Mouse (Mus musculus) layer of hippocampus, adult 9-10 months (tissue): ENCODE data around the gene Arid1b.
"Not testable (repeated sequence)": the region's sequence is repeated elsewhere in the genome, so short reads cannot be mapped to it uniquely, and the experiment has no call there.

Experiments
- DNase-seq: peaks from one replicate; pipeline ENCODE4 v3.0.0; 2022; ENCODE audit warnings: low spot score

The Arid1b gene

DNA sequence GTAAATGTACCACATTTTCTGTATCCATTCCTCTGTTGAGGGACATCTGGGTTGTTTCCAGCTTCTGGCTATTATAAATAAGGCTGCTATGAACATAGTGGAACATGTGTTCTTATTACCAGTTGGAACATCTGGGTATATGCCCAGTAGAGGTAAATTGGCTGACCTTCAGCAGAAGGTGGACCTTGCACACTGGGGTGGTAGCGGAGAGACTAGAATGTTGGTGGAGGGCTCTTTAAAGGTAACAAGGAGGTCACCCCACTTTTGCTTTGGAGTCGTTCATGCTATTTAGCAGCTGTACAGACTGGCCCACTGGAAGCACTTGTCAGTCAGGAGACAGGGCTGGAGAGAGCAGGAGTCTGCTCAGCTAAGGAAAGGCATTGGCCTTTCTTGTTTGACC lies 94.1 kb downstream of the Arid1b start:
- not testable (repeated sequence) for DNase-seq

DNA sequence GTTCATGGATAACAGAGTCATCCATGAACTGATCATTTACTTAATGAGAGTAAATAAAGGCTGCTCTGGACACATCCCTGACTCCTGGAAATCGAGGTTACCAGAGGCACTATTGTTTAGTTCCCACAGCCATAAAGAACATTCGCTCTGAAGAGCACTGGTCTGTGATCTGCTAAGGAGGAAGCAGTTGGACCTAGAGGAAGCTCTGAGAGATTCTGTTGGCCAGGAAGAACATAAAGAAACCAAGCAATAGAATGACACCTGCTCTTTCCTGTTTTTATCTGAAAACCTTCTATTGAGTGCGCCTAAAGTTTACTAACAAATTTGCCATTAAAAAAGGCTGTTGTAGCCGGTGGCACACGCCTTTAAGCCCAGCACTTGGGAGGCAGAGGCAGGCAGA lies 94.7 kb downstream of the Arid1b start:
- no peak for DNase-seq

DNA sequence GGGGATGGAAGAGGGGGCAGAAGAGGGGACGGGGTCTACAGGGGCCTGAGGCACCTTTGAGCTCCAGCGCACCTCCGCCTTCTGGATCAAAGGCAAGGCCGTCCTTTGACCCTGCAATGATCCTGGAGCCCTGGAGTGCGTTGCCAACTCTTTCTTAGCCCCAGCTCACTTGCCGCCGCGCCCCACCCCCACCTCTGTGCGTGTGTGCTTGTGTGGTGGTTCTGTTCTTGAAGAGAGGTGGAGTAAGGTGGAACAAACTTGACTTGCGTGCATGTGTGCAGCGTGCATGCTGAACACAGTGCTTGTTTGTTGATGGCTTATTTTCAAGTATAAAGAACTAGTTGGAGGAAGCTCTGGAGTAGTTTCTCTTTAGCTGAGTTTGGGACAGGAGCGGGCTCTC lies 95.4 kb downstream of the Arid1b start:
- DNase-seq = no peak

DNA sequence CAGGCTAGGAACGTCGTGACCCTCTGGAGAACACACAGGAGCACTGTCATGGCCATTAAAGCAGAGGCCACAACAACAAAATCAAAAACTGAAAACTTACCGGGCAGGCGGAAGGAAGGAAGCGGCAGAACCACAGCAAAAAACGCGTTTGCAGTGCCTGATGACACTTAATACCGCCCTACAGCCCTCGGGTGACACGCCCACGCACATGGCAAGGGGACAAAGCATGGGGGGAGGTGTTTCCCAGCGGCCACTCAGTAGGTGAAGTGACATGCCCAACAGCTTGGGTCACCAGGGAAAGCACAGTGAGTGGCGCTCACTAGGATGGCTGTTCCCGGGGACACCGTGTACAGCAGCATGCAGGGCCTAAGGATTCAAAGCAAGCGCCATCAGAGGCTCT lies 97.4 kb downstream of the Arid1b start:
- no peak for DNase-seq

DNA sequence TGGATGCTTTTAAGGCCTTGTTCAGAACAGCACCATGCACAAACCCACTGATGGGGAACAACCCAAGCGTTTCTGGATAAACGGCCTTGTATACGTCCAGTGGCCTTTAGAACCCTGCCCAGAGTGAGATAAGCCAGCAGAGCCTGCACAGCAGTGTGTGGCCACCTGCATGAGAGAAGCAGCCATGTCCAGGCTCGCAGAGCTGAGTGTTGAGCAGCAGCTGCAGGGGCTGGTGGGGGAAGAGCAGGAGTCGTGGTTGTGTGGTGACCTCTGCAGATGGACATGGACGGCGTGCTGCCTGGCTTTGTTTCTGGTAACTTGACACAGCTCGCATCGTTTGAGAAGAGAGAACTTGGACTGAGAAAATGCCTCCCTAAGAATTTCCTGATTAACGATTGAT lies 97.8 kb downstream of the Arid1b start:
- no peak for DNase-seq

DNA sequence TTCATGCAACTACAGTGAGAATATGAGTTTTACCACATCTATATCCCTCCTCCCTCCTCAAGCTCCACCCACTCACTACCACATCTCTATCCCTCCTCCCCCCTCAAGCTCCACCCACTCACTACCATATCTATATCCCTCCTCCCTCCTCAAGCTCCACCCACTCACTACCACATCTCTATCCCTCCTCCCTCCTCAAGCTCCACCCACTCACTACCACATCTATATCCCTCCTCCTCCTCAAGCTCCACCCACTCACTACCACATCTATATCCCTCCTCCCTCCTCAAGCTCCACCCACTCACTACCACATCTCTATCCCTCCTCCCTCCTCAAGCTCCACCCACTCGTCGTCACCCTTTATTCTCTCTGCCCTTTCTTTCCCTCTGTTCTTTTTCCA lies 99.2 kb downstream of the Arid1b start:
- not testable (repeated sequence) for DNase-seq

DNA sequence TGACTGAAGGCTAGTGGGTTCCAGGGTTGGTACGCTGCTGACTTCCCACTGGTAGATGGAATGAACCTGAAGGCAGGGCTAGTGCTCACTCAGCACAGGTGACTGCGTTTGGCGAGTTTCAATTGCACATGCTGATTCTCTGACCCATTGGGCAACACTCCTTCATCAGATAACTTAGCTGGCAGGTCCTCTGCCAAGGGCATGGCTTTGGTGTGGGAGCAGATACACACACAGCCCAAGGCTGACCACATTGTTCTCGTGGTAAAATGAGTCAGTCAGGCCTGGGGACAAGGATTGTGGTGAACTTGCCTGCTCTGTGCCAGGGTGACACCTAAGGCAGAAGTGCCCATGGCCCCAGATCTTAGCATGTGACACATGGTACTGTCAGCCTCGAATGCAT lies 100.5 kb downstream of the Arid1b start:
- DNase-seq = no peak

DNA sequence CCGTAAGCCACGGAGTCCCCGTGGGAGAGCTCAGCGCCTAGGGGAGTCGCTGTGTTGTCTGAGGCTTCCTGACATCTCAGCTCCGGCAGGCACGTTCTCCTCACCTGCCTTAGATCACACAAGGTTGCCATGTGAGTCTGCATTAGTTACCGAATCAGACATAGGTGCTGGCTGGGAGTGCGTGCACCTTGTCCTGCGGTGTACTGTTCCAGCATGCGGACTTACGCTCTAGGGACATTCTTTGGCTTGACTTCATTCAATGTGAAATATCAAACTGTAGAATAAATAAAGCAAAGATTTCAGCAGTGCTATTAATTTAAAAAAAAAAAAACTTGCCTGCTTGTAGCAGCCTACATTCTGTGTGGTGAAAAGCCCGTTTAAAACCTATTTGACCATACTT lies 101.6 kb downstream of the Arid1b start:
- no peak for DNase-seq

DNA sequence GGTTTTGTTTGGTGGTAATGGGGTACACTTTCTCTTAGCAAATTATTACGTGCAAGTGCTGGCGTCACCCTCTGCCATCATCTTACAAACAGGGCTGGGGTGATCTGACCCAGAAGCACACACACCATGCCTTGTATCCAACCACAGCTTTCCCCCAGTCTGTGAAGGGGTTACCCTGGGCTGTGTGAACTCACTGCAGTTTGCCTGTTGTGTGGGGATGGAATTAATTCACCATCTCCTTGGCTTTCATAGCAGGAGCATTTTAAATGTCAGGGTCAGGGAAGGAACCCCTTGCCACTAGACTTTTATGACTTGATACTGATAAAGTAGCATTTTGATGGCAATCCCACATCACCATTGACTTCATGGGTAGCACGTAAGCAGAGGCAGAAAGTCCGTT lies 102.9 kb downstream of the Arid1b start:
- DNase-seq = no peak

DNA sequence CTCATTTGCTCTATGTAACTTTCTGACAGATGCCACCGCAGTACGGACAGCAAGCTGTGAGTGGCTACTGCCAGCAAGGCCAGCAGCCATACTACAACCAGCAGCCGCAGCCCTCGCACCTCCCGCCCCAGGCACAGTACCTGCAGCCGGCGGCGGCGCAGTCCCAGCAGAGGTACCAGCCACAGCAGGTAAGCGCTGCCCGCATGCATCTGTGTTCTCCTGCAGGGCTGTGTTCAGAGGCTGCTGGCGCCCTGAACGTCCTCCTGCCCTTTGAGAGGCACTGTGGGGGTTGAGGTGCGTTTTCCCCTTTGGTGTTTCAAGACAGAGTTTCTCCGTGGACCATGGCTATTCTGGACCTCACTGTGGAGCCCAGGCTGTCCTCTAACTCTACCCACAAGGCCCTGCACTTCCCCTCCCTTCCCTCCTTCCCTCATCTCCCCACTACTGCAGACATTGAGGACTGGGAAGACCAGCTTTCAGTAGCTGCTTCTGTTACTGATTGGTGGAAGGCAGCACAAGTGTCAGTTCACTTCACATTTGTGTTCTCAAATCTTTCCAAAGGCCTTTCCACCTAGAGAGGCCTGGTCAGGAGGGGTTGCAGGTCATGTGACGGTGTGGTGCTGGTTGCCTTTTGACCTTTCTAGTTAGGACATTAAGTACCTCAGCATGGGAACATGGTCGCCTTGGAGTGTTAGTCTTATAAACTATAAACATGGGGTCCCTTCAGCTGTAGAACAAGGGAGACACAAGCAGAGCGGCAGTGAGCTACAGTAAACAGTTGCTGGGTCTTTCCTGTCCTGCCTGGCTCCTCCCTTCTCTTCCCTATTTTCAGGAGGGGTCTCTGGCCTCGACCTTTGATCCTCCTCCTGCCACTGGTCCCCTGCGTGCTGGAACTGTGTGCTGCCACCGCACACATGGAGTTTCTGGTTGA lies 103.7 kb downstream of the Arid1b start:
- DNase-seq = no peak

DNA sequence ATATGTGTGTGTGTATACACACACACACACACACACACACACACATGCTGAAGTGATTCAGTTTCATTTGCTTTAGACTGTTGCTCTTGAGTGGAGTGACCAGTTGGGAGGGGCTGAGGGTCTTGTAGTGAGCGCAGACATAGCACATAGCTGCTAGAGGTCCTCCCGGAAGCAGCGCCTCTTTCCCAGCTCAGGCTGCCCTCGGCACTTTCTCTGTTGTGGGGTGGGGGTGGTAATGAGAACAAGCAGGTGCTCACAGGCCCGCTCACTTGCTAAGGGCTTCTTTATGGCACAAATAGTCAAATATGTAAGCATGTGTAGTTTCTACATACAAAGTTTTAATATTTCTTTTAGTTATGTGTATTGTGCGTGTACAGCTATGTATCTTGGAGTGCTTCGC lies 104.6 kb downstream of the Arid1b start:
- DNase-seq = no peak

DNA sequence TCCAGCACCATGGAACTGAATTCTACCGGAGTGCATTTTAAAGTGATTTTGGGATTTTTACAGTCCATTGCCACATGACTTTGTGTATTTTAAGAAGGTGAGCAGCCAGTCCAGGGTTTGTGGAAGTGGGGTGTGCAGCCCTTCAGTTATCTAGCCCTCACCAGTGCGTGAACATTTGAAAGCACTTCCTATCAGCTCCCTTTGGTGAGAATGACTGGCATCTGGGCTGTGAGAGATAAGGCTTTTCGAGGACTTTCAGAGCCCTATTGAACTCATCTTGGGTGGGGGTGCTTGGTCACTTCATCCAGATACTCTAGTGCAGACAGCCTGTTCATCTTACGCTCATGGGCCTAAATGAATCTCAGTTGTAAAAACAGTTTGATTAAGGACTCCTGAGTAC lies 105.1 kb downstream of the Arid1b start:
- DNase-seq = no peak

DNA sequence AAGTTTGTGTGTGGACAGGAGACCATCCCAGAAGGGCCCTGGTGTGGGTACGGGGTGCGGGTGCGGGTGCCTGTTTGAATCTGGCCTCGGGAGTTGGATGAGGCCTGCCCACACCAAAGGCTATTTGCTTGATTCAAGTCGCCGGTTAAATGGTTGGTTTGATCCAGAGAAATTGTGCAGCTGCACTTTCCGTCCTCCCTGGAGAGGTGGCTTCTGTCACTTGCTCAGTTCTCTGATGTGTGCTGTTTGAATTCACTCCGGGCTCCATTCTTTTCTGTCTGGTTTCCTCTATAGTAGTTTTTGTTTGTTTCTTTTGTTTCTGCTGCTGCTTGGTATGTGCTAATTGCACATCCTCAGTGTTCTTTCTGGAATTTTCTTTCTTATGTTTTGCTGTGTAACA lies 107.0 kb downstream of the Arid1b start:
- no peak for DNase-seq

DNA sequence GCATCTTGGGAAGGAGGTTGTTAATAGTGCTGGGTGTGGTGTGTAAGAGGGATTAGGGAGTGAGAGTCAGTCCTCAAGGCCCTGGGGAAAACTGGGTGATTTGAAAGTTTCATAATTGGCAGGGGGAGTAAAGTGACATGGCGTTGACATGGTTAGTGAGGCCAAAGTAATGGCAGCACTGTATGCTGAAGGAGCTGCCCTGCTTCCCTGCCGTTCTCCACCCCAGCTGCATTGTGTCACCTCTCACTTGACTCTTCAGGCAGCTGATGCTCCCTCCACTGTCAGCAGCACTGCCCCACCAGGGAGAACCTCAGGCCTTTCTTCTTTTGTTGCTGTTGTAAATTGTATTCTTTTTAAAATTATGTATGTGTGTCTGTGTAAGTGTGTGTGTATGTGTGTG lies 107.8 kb downstream of the Arid1b start:
- no peak for DNase-seq

DNA sequence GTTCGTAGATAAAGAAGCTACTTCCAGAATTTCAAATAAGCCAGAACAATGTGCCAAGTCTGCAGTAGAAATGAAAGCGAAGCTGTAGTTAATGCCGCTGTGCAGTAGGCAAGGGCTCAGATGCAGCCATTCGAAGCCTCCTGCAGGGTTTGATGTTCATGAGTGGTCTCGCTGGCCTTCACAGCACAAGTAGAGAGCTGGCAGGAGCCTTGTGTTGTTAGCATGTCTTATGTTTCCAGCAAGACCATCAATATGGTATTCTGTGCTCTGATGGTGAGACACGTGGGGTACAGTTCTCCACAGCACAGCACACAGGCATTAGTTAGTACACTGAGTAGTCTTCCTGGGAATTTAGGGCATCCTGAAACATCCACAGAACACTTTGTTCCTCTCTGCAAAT lies 111.6 kb downstream of the Arid1b start:
- no peak for DNase-seq

DNA sequence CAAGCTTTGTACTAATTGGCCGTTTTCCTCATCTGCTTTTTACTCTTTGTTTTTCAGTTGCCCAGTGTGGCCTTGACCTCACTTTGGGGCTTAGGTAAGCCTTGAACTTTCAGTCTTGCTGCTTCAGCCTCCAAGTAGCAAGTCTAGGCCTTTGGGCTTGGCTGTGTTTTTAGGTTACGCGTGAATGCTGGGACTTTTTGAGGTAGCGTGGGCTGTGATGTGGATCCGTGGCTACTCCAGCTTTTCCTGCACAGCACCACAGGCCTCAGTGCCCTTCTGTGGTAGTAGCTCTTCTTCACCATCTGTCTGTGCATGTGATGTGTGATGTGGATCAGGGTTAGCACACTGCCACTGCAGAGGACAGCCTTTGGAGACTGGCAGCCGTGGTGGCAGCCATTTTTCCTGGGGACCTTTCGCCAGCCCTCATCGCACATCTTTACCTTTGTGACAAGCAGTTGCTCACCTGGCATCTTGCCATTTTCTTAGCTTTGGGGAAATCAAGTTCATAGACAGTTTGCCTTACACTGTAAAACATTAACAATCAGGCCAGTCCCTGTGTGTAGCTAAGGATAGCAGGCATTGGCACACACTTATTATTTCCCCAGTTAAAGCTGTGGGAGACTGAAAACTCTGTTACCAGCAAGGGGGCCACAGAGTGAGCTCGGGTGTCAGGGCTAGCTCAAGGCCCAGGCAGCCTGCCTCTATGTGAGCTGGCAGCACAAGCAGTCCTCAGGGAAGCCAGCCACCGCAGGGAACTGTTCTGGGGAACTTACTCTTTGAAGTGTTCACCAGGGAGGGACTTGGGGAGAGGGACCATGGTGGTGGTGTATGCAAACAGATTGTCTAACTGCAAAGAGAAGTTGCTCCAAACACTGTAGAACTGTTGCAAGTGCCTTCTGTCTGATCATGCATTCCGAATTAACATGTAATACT lies 112.4 kb downstream of the Arid1b start:
- DNase-seq = no peak

DNA sequence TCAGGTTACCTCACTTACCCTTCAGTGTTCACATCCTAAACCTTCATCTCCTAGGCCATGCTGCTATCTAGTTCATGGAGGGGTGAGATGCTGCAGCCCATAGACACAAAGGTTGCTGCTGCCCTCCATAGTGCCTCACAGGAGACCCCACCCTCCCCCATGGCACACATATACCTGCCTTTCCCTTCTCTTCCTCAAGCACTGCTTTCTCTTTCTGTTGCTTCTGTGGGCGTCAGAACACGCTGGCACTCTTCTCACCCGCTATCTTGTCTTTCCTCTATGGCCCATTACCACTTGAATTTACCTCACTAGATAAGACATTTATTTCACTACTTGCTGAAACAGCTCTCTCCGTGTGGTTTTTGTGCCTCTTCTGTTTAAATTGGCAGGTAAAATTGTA lies 113.4 kb downstream of the Arid1b start:
- DNase-seq = no peak

DNA sequence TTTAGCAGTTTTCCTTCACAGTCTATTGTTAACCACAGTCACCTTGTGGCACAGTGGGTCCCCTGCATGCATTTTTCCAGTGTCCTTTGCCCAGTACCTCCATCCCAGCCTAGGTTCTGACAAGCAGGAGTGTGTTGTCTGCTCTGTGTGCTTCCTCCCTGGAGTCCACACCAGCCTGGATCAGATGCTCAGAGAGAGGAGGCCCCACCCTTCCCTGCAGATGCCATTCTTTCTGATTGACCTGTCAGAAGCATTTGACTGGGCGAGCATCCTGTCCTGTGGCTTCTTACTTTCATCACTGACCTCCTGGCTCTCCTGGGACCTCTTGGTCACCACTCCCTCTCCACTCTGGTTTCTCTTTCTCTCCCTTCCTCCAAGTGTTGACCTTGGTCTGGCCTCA lies 113.9 kb downstream of the Arid1b start:
- no peak for DNase-seq

DNA sequence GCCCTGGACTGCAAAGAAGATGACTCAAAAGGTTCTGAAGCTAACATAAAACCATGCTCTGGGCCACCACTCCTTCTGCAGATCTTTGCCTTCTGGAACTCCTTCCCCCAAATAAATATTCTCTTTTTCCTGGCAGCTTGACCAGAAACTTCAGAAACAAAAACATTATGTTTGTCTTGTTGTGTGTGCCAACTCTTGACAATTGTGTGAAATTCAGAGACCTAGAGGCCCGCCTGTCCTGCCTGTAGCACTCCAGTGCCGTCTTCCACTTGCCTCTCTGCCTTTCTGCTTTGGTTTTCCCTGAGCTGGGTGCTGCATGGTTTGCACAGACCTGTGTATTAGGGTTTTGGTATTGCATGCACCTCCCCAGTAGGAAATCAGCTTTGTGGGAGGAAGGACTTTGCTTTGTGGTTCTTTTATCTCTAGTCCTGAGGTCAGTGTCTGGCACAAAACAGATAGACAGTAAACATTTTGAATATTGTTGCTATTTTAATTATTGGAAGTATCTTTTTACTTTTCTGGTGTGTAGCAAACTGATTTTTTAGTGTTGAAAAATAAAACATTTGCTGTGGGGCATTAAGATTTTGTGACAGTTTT lies 114.5 kb downstream of the Arid1b start:
- DNase-seq = no peak

DNA sequence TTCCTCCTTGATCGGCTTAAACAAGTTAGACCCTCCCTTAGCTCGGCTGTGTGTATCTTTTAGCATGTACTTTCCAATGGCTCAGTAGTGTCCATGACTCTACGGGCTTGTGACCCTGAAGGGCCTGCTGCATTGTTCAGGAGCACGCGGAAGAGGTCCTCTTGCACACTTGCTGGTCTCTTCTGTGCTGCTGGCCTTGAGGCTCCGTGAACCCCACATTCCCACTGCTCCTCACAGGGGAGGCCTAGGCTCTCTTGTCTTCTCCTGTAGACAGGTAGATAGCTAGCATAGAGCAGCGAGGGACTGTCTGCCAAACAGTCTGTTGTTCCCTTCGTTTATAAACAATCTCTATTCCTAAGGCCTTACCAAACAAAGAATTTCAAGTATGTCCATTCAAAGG lies 115.2 kb downstream of the Arid1b start:
- no peak for DNase-seq

DNA sequence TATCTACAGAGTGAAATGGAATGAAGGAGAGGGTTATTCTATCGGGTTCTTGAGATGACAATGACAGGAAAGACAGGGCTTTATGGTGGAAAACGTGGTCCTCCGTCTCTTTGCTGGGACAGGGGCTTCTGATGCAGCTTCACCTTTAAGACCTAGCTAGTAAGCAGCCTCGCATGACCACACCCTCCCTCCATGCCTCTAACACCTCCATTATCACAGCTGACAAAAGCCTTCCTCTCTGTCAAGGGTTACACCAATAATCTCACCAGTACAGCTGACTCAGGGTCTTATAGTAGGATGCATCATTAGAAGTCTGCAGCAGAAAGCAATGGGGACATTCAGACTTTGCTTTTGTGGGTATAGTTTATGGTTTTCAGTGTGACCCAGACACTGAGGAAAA lies 116.0 kb downstream of the Arid1b start:
- DNase-seq = no peak

DNA sequence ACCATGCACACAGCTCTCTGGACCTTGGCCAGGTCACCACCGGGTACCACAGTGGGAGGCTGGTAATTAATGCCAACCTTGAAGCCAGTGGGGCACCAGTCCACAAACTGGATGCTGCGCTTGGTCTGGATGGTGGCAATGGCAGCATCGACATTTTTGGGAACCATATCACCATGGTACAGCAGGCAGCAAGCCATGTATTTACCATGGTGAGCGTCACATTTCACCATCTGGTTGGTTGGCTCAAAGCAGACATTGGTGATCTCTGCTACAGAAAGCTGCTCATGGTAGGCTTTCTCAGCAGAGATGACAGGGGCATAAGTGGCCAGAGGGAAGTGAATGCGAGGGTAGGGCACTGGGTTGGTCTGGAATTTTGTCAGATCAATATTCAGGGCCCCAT lies 116.8 kb downstream of the Arid1b start:
- DNase-seq = not testable (repeated sequence)

DNA sequence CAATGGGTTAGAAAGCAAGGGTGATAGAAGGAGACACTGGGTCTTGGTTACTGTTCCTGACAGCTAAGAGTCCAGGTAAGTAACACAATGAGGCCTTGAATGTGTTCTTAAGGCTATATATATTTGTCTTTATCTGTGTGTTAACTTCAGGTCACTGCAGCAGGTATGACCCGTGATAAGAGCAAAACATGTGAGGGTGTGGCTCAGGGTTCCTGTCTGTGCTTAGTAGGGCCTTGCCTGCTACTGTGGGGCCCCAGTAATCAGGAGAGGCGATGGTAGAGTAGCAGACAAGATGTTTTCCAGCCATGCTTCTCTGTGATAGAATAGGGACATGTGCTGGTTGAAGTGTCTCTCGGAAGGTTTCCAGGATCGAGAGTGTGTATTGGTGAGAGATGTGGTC lies 118.0 kb downstream of the Arid1b start:
- no peak for DNase-seq
